17 mouse cellular contexts compared by ENCODE assay signal in genomic region chr19:22901892-22902291, GRCm38 (mm10).
DNase-seq lines count a peak whose midpoint lies in the region; ATAC-seq lines count a peak whose summit lies in the region.
"Had no signal": no experiment of that assay in that cellular context is flagged by ENCODE, and none has a peak within 500 bp of the region (broad histone marks: within the 10 kb centered on the region; RNA-seq: fewer than 3 reads in every experiment).

No protein-coding gene starts in this region.

- H3K4me3 ChIP-seq in heart, embryonic 12.5 days, result no peak overlapping the region
- H3K4me3 ChIP-seq: heart, embryonic 15.5 days; limb, embryonic 12.5 days; midbrain, embryonic 13.5 days had no signal

- H3K9me3 ChIP-seq in heart, embryonic 12.5 days (replicated peaks), result no peaks in the 10 kb centered on the region
- H3K9me3 ChIP-seq: heart, embryonic 15.5 days; limb, embryonic 12.5 days; midbrain, embryonic 13.5 days had no signal

- no peaks in the 10 kb centered on the region for H3K36me3 ChIP-seq in heart, embryonic 12.5 days
- H3K36me3 ChIP-seq: heart, embryonic 15.5 days had no signal

- H3K27me3 ChIP-seq in heart, embryonic 12.5 days (replicated peaks), result no peaks in the 10 kb centered on the region
- H3K27me3 ChIP-seq: heart, embryonic 15.5 days; limb, embryonic 12.5 days; midbrain, embryonic 13.5 days had no signal

- H3K4me1 ChIP-seq in heart, embryonic 12.5 days (replicated peaks), result peaks cover 22% of the 10 kb centered on the region

- no peak overlapping the region for H3K9ac ChIP-seq in heart, embryonic 12.5 days
- H3K9ac ChIP-seq: heart, embryonic 15.5 days; limb, embryonic 12.5 days; midbrain, embryonic 13.5 days had no signal

- H3K4me2 ChIP-seq in heart, embryonic 12.5 days, result no peak overlapping the region
- H3K4me2 ChIP-seq: heart, embryonic 15.5 days; limb, embryonic 12.5 days; midbrain, embryonic 13.5 days had no signal

- peak; percentile 98 for DNase-seq in heart, adult 11 months
- peak; percentile 47 for DNase-seq in gastrocnemius, postnatal 10 days
- DNase-seq in heart, postnatal 14 days, result peak; percentile 54 to 68
- DNase-seq in lung, postnatal 36 days, result peak; percentile 58
- no peak for DNase-seq in frontal cortex, postnatal 14 days (ENCODE audit: low spot score in 2 of 2)
- DNase-seq in spleen, postnatal 10 days (ENCODE audit: low spot score in 2 of 2), result no peak
- DNase-seq in layer of hippocampus, postnatal 10 days (ENCODE audit: low spot score in 2 of 2), result no peak
- DNase-seq: cerebellum, adult 9-11 months; kidney, postnatal 10 days; layer of hippocampus, postnatal 36 days; right cerebral cortex, postnatal 25 days; thymus, postnatal 36 days had no signal

- no peak overlapping the region for H3K27ac ChIP-seq in heart, embryonic 12.5 days (ENCODE audit: poor library complexity, severe bottlenecking)
- H3K27ac ChIP-seq: heart, embryonic 15.5 days; limb, embryonic 12.5 days; midbrain, embryonic 13.5 days had no signal

- WGBS in heart, embryonic 12.5 days, result 79% methylated on average over 7 of the region's 7 CpGs

- ATAC-seq in heart, embryonic 12.5 days (ENCODE audit: insufficient number of reproducible peaks, low FRiP score), result no peak
- ATAC-seq: inflammation-experienced regulatory T-cells, adult 6 months; midbrain, embryonic 13.5 days had no signal

- intact Hi-C loops in heart, postnatal 14 days (cut with DNase I), result no loop called here

Comparison
In these comparisons a context has a peak if more than half of its experiments do, and no peak if none do; other contexts are left out.
1. DNase-seq: peak in heart, adult 11 months (single experiment), gastrocnemius, postnatal 10 days (single experiment), heart, postnatal 14 days (2 of 2) and lung, postnatal 36 days (single experiment); none in frontal cortex, postnatal 14 days (0 of 2), spleen, postnatal 10 days (0 of 2) and layer of hippocampus, postnatal 10 days (0 of 2).